In the genomic region with DNA sequence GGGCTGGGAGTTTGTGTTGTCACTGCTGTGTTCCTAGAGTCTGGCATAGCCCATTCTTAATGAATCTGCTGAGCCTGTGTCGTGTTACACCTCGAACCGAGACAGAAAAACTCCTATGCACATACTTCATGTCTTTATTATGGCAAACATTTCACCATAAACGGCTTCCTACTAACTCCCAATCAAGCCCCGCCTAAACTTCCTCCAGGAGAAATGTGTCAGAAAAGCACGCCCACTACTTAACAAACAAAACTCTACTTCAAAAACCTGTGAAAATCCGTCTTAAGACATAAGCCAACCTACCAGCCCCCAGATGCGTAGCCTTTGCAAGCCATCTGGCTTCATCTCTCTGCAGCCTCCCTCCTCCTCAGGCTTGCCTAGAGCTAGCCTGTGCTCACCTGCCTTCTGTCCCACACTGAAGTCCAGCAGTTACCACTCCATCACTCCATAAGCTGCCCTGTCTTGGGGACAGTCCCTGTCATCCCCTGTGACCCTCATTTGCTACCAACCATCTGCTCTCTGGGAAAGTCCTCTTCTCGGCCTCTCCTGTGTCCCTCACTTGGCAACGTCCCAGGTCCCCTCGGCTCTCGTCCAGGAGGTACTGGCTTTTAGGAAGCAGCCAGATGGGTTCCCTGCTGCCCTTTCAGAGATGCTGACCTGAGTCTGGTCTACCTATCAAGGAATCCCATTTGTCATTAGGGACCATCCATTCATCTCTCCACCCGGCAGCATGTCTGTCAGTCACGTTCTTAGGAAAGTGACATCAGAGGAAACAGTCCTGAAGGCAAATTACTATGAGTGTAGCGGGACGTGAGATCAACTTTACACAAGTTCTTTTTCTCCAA, we compare ENCODE assay signal across 11 mouse cellular contexts. TPM values are rescaled to one million over a fixed set of nuclear protein-coding genes. Genes with fewer than 3 reads are reported as not detected.
DNase-seq lines count a peak whose midpoint lies in the region; ATAC-seq lines count a peak whose summit lies in the region.
"Had no signal": no experiment of that assay in that cellular context is flagged by ENCODE, and none has a peak within 500 bp of the region (broad histone marks: within the 10 kb centered on the region; RNA-seq: fewer than 3 reads in every experiment).

No protein-coding gene starts in this region.

- H3K4me1 ChIP-seq in megakaryocyte, embryonic 14.5 days, result peaks cover 56% of the 10 kb centered on the region
- peaks cover 56% of the 10 kb centered on the region for H3K4me1 ChIP-seq in forebrain, embryonic 12.5 days

- no peaks in the 10 kb centered on the region for H3K36me3 ChIP-seq in megakaryocyte, embryonic 14.5 days (replicated peaks; ENCODE audit: low read length)
- H3K36me3 ChIP-seq in forebrain, embryonic 12.5 days (replicated peaks), result no peaks in the 10 kb centered on the region

- peaks cover 15% of the 10 kb centered on the region for H3K27me3 ChIP-seq in megakaryocyte, embryonic 14.5 days (replicated peaks)
- H3K27me3 ChIP-seq in forebrain, embryonic 12.5 days, result no peaks in the 10 kb centered on the region

- WGBS in forebrain, embryonic 12.5 days, result 79% methylated on average over 16 of the region's 16 CpGs

- no peak overlapping the region for H3K9ac ChIP-seq in forebrain, embryonic 12.5 days

- no peak overlapping the region for H3K4me2 ChIP-seq in forebrain, embryonic 12.5 days

- no peak overlapping the region for H3K27ac ChIP-seq in forebrain, embryonic 12.5 days
- H3K27ac ChIP-seq: macrophage had no signal

- H3K4me3 ChIP-seq in megakaryocyte, embryonic 14.5 days (replicated peaks), result peak overlapping the region; percentile 9
- H3K4me3 ChIP-seq in forebrain, embryonic 12.5 days (replicated peaks), result no peak overlapping the region

- H3K9me3 ChIP-seq in megakaryocyte, embryonic 14.5 days, result no peaks in the 10 kb centered on the region
- H3K9me3 ChIP-seq in forebrain, embryonic 12.5 days, result no peaks in the 10 kb centered on the region

- DNase-seq in gastrocnemius, postnatal 14 days, result peak; percentile 50
- DNase-seq in gastrocnemius, adult 18-20 months (ENCODE audit: low spot score), result no peak
- peak; percentile 89 for DNase-seq in cerebellum, adult 9-11 months
- DNase-seq in kidney, postnatal 4 days, result peak; percentile 68 to 69
- DNase-seq in layer of hippocampus, postnatal 36 days, result no peak

- ATAC-seq in megakaryocyte, adult 5-6 weeks (ENCODE audit: poor library complexity, severe bottlenecking), result no peak
- ATAC-seq in forebrain, embryonic 12.5 days (ENCODE audit: low FRiP score), result no peak
- ATAC-seq: activated CD4-positive, CD25-positive, alpha-beta regulatory T cell, adult 4 months; CD4-positive, CD25-positive, alpha-beta regulatory T cell, adult 4 months had no signal

- intact Hi-C loops in gastrocnemius, postnatal 14 days (cut with DNase I; ENCODE audit: low total_unique reads), result no loop called here

RNA-seq across cellular contexts. Expression of a gene that starts 16.4 kb away (rescaled TPM):
- 10 to 100 TPM; 11.9 to 13.4 TPM for total RNA-seq in gastrocnemius, postnatal 14 days (2021)
- total RNA-seq in gastrocnemius, adult 18-20 months (2021), result 1 to 10 TPM; 8.5 to 8.7 TPM
- polyA plus RNA-seq in megakaryocyte, embryonic 14.5 days (2012; ENCODE audit: insufficient read depth, low replicate concordance), result 5.7 TPM in 1 of 2 replicates, not detected in the other
- 61.5 and 62.2 TPM in 2 replicates for total RNA-seq in megakaryocyte, adult 5-6 weeks (2015)
- 74.4 and 92.6 TPM in 2 replicates for total RNA-seq in megakaryocyte, adult 5-6 weeks (2017)
- total RNA-seq in layer of hippocampus, postnatal 36 days (2021), result 10 to 100 TPM; 12.2 to 17.1 TPM
- 14.3 and 15.3 TPM in 2 replicates for polyA plus RNA-seq in forebrain, embryonic 12.5 days (2016; fragmentation: Nextera tagmentation; extraction: Ambion mirVana)

Comparison
In these comparisons a context has a peak if more than half of its experiments do, and no peak if none do; other contexts are left out.
1. DNase-seq: peak in gastrocnemius, postnatal 14 days (single experiment), cerebellum, adult 9-11 months (single experiment) and kidney, postnatal 4 days (2 of 2); none in gastrocnemius, adult 18-20 months (single experiment) and layer of hippocampus, postnatal 36 days (0 of 2).